Mouse (Mus musculus) right cerebral cortex, postnatal 14 days (tissue): ENCODE data around the gene Prokr1.
A peak's percentile ranks its signal among the peaks of the same experiment; 100 is the strongest.
"Not testable (repeated sequence)": the region's sequence is repeated elsewhere in the genome, so short reads cannot be mapped to it uniquely, and the experiment has no call there.

Experiments
- DNase-seq: peaks from one replicate; pipeline ENCODE4 v3.0.0; 2022

Prokr1 gene

DNA sequence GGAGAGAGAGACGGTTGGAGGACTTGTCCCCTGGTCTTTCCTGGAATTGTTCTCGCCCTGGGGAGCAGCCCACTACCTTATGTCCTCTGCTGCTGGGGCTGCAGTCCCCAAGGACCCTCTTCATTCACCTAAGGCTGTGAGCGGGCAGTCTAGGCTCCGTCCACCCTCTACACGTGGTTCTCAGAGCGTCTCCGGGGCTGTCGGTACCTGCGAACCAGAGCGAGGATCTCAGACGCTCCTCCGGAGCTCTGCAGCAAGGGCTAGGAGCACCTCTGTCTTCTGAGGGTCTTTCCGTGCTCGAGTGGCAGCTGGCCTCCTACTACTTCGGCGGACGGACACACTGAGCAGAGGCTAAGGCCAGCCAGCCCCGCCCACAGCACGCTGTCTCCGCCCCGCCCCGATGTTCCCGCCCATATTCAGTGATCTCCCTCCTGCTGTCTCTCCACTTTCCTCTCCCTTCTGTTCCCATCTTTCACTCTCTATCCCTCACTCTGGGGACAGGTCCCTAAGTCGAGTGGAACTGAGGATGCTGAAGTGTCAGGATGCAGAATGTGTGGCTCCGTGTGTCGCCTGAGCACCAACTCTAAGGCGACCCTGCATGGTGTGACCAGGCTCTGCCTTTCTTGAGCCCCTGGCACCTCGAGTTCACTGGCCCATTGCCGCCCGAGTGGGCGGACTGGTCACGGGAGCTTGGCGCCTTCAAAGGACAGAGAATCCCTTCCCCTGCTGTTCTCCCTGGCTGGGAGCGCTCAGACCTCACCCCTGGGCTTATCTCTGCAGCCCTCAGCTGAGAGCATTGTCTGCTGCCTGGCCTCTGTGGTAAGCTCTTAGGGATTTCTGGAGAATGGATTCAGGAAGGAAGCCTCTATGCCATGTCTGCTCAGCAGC lies at the start of gene Prokr1:
Prokr1 (minus strand) TSS at position 350 of the 888 bp plus-strand sequence.
- no peak for DNase-seq

DNA sequence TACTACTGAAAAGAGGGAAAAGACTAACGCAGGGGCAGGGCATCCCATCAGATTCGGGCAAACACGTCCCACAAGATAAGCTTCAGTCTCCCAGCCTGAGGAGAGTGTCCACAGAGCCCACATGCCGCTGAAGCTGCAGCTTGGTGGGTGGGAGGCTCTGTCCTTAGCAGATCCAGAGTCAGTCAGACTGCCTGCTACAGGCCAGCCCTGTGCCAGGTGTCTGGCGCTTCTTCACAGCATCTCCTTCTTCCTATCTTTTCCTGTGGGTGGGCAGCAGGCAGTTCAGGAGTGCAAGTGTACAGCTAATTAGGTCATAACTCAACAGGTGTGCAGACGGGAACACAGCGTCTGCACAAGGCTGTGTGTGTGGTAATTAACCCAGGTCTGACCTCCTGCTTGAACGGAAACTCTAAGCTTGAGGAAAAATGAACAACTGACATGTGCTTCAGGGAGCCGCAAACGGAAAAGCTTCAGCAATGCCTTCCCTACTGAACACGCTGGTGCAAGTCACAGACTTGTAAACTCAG lies 47.7 kb upstream of the Prokr1 start:
- DNase-seq: no peak

DNA sequence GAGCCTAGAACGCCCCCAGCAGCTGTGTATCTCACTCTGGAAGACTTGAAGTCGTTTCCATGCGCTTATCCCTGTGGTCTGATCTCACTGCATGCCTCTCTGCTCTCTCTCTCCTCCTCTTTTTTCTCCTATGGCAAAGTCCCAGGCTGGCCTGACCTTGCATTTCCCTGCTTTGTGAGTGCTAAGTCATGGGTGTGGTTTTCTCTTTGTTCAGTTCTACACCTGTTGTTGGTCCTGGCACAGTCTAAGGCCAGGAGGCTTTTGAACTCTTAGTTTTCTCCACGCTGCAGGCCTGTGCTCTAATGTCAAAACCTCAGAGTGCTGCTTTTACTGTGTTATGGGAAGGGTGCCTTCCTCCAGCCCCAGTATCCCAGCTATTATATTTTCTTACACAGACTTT lies 41.6 kb upstream of the Prokr1 start:
- DNase-seq: no peak

DNA sequence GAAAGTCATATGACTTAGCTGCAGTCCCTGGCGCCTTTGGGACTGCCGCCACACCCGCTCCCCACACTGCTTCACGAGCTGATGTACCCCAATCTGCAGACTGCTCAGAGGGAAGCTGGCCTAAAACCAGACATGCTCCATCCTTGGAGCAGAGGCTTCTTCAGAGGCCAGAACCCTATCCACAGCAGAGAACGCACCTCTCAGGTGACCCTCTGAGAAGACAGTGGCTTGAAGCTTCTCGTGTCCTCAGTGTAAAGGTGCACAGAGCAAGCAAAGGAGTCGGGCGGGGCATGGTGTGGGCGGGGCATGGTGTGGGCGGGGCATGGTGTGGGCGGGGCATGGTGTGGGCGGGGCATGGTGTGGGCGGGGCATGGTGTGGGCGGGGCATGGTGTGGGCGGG lies 38.4 kb upstream of the Prokr1 start:
- not testable (repeated sequence) for DNase-seq

DNA sequence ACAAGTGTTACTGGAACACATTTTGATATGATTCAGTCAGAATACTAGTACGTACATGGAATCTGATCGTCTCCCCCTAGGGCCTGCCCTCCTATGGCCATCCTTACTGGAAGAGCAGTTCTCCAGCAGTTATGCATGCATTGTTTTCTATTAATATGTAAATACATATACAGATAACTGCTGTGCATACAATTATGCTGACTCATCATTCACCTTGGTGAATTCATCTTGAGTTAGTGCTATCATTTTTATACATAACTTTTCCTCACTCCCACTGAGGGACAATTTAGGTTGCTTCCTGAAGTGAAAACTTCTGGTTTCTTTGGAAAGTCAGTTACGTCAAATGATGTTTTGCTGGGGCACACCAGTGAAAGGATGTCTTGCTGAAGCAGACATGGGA lies 32.6 kb upstream of the Prokr1 start:
- no peak for DNase-seq

DNA sequence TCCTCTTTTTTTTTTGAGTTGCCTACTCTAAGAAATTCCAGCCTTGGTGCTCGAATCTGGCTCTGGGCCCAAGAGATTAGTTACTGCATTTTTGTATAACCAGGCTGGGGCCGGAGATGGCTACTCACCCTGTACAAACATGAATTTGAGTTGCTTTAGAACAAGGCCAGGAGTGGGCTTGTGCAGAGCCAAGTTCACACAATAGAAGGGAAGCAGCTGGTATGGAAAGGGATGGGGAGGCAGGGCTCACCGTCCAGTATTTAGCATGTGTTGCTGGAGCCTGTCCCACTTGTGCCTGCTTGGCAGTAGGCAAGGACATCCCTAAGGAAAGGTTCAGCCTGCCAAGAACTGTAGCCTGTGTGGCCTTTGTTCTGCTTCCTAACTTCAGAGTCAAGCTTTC lies 30.7 kb upstream of the Prokr1 start:
- no peak for DNase-seq

DNA sequence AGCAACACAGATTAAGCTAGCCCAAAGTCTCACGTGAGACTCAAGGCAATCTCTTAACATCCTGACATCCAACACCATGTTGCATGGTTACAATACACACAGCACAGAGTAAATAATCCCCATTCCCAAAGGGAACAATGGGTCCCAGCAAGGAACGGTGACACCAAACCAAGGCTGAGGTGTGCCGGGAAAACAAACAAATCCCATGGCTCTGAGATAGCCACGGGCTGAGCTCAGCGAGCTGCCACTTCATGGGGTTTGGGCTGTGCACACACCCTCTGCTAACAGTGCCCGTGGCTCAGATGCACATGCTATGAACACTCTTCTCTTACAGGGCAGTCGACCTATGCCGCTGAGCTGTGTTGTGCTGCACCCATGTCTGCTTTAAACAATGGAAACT lies 27.5 kb upstream of the Prokr1 start:
- DNase-seq: no peak

DNA sequence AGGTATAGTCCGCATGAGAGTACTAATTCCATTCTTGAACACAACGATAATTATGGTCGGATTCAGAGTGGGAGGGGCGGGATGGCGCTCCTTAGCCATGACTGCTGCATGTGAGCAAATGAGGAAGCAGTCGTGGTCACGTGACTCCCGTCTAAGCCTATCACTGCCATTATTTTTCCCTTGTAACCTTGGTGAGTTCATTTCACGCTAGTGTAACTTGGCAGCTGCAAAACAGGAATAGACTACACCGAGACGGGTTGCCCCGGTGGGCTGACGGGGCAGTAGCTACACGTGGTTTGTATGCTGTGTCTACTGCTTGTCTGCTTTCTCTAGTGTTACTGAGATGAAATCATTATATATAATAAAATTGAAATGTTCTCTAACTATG lies 25.1 kb upstream of the Prokr1 start:
- DNase-seq: no peak

DNA sequence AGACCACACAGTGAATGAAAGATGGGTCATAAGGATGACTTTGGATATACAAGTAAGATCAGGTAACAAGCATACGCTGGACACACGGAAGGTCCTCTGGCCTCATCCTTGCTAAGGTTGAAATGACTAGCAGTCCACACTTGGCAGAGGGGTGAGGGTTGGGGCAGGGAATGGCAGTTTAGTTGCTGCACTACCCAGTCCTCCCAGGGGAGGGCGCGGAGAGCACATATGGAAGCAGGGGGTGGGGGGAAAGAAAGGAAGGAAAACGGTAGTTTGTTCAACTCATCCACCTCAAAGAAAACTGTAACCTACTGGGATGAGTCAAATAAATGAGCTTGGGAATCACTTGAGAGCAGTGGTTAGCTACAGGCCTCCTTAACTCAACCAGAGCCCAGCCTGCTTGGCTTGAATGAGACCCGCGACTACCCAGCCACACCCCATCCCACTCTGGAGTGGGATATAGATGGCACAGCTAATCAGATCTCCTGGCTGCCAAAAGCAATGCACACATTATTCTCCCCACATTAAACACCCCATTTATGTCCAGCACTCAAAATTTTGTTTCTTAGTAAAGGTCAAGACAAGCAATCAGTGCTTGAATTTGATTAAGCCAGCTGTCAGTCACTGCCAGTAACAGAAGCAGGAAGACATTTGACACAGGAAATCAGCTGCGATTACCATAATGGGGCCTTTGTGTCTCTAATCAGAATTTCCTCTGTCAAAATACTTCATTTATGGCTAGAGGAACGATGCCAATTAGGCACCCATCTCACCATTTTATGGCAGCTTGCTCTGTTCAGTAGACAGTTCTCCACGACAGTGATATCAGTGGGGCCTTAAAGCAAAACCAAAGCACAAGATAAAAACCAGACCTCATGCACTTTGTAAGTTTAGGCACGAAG lies 24.5 kb upstream of the Prokr1 start:
- DNase-seq: peak; percentile 22

DNA sequence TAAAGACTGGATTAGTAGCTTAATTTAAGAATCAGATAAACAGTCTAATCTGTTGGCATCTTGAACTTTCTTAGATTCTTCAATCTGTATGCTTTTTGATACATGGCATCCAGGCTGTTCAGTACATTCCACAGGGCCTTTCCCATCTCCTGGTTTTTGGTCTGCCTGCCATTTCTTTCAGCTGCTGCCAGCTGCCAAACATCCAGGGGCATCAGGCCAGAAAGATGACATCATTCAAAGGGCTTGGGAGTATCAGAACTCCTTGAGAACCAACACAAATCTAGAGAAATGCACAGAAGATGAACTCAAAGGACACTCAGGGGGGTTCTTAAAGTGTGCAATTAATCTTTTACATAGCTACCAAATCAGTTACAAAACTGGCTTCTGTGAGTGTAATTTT lies 9.3 kb upstream of the Prokr1 start:
- peak; percentile 30 for DNase-seq

DNA sequence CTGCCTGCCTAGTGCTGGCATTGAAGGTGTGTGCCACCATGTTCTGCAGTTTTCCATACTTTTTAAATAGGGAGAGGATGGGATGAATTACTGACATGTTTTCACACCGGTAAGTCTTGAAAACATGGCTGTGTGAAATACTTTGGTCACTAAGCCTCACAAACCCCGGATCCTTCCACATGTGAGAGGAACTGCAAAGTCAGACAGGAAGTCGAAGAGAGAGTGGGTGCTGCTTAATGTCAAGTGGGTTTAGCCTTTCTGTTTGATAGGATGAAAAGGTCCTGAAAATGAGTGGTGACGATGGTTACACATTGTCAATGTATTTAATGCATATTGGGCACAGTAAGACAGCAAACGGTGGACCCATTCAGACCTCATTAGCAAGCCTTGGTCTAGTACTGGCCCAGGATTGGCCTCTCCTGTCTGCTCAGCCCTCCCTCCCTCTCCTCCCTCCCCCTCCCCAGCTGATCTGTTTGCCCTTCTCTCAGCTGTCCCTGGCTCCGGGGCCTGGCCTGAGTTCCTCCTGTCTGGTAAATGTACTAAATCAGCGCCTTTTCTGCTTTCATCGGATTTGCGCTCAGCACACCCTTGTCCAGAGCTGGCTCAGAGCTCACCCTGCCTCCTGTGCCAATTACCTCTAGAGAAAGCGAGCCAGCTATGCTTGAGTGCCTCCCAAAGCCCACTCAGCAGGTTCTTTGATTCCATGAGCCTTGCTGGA lies 6.7 kb upstream of the Prokr1 start:
- DNase-seq: no peak

DNA sequence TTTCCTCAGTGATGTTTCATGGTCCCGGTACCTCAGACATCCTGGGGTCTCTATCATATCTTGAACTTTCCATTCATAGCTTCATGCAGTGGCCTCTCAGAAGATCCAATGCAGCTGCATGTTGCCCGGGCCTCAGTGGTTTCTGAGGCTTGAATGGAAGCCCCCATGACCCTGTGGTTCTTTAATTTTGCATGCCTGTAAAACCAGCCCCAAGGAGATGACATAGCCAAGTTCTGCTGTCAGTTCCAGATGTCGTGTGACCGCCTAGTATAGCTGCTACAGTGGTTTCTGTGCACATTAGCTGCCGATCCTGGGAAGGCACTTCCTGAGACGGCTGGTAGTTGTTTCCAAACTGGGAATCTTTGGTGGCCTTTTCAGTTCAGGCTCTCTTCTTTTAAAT lies 3.6 kb upstream of the Prokr1 start:
- no peak for DNase-seq

DNA sequence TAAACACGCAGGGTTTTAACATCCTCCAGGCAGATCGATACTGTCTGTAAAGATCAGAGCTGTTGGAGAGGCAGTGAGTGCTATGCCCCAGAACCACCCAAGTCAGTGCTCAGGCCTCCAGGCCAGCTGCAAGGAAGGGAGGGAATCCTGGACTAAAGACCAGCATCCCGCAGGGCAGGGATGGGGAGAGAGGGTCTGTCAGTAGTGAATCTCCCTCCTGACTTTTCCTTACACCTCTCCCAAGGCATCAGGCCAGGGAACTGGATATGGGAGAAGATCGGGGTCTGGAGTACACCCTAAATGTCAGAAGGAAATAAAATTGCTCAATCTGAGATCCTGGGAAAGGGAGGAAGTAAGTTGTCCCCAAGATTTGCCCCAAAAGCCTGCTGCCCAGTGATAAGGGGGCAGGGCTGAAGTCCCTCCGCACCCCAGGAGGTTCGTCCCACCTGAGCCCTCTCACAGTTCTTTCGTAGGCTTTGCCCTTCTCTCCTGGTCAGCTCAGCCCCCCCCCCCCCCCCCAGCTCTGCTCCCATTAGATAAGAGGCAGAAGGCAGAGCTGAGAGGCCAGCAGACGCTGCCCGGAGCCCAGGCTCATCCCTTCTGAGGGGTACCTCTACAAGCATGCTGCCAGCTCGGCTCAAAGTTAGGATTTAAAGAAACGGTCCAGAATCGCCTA lies 687 bp downstream of the Prokr1 start:
- no peak for DNase-seq

DNA sequence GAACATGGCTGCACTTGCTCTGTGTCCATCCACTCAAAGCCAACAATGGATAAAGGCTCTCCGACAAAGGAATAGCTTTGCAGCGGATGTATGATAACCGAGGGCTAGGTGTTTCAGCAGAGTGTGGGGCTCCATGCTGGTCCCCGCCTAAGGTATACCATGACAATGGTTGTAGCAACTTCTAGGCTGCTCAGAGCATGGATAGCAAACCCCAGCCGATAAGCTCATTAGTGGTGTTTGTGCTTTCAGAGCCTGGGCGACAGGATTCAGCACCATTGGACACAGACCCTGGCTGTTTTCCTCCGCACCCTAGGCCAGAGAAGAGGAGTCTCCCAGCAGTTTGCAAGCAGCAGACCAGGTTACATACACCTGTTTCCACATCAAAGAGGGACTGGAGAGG lies 6.6 kb downstream of the Prokr1 start:
- no peak for DNase-seq

DNA sequence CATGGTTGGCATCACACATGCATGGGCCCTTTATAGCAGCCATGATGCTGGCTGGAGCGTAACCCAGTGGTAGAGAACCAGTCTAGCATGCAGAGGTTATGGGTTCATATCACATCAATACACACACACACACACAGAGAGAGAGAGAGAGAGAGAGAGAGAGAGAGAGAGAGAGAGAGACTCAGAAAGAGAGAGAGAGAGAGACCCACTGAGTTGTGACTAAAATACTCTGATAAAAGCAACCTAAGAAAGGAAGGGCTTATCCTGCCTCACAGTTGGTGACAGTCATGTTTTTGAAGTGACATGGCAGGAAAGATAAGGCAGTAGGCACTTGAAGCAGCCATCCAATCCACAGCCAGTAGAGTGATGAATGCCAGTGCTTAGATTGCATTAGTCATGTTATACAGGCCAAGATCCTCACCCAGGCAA lies 7.3 kb downstream of the Prokr1 start:
- DNase-seq: no peak

DNA sequence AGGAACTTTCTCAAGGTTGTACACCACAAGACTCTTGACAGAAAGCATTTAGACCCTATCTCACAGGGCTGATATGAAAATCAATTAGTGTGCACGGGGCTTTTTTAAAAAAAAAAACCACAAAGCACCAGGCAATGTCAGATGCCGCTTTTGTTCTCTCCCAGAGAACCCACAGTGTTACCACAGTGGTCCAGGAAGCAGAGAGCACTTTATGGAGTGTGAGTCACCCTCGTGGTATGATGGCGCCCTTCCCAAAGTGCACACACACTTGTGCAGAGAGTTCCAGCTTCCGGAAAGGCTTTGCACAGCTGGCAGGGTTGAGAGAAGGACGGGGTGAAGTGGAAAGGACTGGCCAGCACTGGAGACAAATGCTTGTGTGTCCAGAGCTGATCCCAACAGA lies 8.1 kb downstream of the Prokr1 start:
- DNase-seq: no peak

DNA sequence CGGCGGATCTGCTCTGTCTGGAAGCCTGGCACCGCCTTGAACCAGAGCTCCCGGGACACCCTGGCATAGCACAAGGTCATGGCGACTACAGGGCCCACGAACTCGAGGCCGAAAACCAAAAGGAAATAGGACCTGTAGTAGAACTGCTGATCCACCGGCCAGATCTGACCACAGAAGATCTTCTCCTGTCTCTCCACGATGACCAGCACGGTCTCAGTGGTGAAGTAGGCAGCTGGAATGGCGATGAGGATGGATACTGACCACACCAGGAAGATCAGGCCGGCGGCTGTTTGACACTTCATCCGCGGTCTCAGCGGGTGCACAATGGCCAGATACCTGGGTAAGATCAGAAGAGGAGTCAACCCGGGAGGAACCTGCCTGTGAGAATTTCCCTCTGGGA lies 9.0 kb downstream of the Prokr1 start:
- no peak for DNase-seq

DNA sequence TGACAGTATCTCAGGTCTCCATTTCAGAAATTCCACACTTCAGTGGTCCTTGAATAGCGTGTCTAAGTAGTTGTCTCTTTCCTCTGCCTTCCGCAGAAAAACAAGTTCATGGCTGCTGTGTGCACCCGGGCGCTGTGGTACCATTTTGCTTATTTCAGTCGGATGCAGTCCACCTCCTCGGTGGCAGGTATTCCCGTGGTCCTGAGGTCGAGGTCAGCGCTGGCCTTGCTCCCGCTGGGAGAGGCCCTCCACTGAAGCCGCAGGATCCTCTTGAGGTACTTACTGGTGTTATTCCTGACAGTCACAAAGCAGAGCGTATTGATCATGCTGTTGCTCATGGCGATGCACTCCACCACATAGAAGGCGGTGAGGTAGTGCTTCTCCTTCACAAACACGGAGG lies 9.5 kb downstream of the Prokr1 start:
- no peak for DNase-seq

DNA sequence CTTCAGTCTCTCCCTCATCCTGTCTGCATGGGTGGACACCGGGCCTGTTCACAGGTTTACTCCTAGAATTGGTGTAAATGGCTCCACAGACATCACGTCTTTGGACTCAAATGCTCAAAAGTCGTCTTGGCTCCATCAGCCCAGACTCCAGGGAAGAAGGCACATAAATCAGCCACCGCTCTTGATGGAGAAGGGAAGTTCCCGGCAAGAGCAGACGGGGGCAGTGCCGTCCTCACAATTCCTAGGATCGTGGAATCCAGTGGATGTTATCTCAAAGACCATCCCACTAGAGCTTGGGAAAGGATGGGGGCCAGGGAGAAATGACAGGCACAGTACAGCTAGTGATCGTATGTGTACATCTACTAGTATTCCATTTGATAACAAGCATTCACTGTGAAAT lies 12.3 kb downstream of the Prokr1 start:
- no peak for DNase-seq

DNA sequence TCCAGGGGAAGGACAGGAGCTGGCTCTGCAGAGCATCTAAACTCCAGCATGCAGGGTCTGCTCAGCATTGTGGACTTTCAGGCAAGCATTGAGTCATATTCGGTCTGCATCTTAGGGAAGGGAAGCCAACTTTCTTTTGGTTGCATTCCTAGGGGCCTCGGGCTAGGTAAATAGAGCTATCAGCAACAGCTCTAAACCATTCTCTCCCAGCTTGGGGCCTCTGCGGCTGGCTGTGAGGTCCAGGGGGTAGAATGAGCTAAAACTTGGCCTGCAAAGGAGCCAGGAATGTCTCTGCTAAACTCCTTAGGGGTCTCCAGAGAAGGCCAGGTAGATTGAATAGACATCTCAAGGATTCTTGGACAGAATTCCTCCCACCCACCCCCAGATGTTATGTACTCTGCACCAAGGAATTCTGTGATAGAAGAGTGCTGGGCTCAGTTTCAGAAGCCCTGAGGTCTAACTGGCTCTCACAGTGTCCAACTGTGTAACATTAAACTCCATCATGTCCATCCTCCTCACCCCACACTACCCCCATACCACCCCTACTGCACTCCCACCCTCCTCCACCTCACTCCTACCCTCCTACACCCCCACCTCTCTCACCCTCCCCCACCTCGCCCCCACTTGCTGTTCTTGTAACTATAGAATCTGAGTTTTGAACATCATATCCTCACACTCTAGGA lies 13.8 kb downstream of the Prokr1 start:
- no peak for DNase-seq

DNA sequence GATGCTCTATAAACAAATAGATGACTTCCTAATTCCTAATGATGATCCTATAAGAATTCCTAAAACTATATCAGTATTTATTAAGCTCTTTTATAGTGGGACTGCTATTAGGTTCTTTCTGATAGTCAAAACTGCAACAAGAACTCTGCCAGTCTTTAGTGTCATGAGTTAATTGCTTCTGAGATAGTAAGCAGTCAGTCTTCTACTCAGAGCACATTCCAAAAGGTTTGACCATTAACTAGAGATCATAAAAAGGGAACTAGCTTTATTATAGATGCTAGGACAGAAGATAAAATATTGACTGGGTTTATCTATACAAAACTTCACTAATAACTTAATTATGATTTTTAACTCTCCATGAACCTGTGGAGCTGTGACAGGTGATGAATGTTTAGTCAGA lies 18.7 kb downstream of the Prokr1 start:
- DNase-seq: not testable (repeated sequence)
